Comparison of ENCODE assay signal across 18 mouse cellular contexts in the genomic region with DNA sequence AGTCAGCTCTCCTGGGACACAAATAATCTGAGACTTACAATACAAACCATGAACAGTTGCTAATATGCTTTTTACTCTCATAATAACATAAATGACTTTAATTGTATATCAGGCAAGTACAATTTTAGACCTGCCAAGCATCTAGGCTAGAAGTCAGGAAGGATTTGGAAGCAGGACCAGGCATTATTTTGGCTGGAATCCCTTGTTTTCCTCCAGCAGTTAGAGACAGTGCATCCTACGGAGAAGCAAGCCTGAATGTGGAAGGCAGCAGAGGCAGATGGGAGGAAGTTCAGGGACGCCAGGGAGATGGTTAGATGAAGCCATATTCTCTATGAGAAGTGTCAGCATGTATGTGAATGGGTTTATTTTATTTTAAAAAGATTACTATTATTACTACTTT.
DNase-seq lines count a peak whose midpoint lies in the region; ATAC-seq and TF ChIP-seq lines count a peak whose summit lies in the region.
"Had no signal": no experiment of that assay in that cellular context is flagged by ENCODE, and none has a peak within 500 bp of the region (broad histone marks: within the 10 kb centered on the region; RNA-seq: fewer than 3 reads in every experiment).

No protein-coding gene starts in this region.

- H3K36me3 ChIP-seq in forebrain, embryonic 15.5 days, result 0 out of 2 replicates have a peak, but pooled peaks cover 7% of the 10 kb centered on the region
- H3K36me3 ChIP-seq in forebrain, embryonic 10.5 days (replicated peaks), result peaks cover 61% of the 10 kb centered on the region
- peaks cover 25% of the 10 kb centered on the region for H3K36me3 ChIP-seq in heart, postnatal 0 days (replicated peaks; ENCODE audit: control insufficient read depth, insufficient read depth, low read length)
- peaks cover 32% of the 10 kb centered on the region for H3K36me3 ChIP-seq in midbrain, embryonic 13.5 days
- H3K36me3 ChIP-seq in midbrain, embryonic 15.5 days (replicated peaks), result no peaks in the 10 kb centered on the region
- peaks cover 12% of the 10 kb centered on the region for H3K36me3 ChIP-seq in myocyte (ENCODE audit: control insufficient read depth, insufficient read depth)

- no peak overlapping the region for H3ac ChIP-seq in myocyte (ENCODE audit: control insufficient read depth, insufficient read length)

- H3K27me3 ChIP-seq in forebrain, embryonic 15.5 days, result no peaks in the 10 kb centered on the region
- H3K27me3 ChIP-seq in forebrain, embryonic 10.5 days (ENCODE audit: poor library complexity, severe bottlenecking), result no peaks in the 10 kb centered on the region
- no peaks in the 10 kb centered on the region for H3K27me3 ChIP-seq in heart, postnatal 0 days (ENCODE audit: control insufficient read depth, insufficient read depth, low read length)
- no peaks in the 10 kb centered on the region for H3K27me3 ChIP-seq in midbrain, embryonic 13.5 days
- no peaks in the 10 kb centered on the region for H3K27me3 ChIP-seq in midbrain, embryonic 15.5 days (replicated peaks)
- no peaks in the 10 kb centered on the region for H3K27me3 ChIP-seq in myocyte (ENCODE audit: control insufficient read depth, insufficient read depth, insufficient read length)
- H3K27me3 ChIP-seq: forebrain, embryonic 12.5 days; hindbrain, embryonic 13.5 days had no signal

- no peak for DNase-seq in forebrain, embryonic 10.5 days (ENCODE audit: extremely low spot score, low spot score)
- DNase-seq in heart, postnatal 0 days (ENCODE audit: low spot score), result no peak
- DNase-seq in heart, postnatal 14 days, result no peak
- no peak for DNase-seq in spleen, postnatal 14 days (ENCODE audit: low spot score in 2 of 2)
- DNase-seq: adrenal gland, postnatal 10 days; cerebellum, adult 11-12 months; cerebellum, adult 9-10 months; forebrain, postnatal 0 days; heart, adult 2 months; kidney, adult 9 months had no signal

- no peak overlapping the region for H3K4me2 ChIP-seq in forebrain, embryonic 15.5 days (replicated peaks)
- no peak overlapping the region for H3K4me2 ChIP-seq in heart, postnatal 0 days (ENCODE audit: low read depth, low read length)
- no peak overlapping the region for H3K4me2 ChIP-seq in midbrain, embryonic 13.5 days (replicated peaks)
- H3K4me2 ChIP-seq in midbrain, embryonic 15.5 days, result no peak overlapping the region
- peak overlapping the region; percentile 76 for H3K4me2 ChIP-seq in myocyte (ENCODE audit: low read depth)
- H3K4me2 ChIP-seq: forebrain, embryonic 12.5 days; hindbrain, embryonic 13.5 days had no signal

- H3K9ac ChIP-seq in forebrain, embryonic 15.5 days (replicated peaks), result no peak overlapping the region
- H3K9ac ChIP-seq in heart, postnatal 0 days (replicated peaks; ENCODE audit: low read depth, low read length), result no peak overlapping the region
- no peak overlapping the region for H3K9ac ChIP-seq in midbrain, embryonic 13.5 days (replicated peaks)
- no peak overlapping the region for H3K9ac ChIP-seq in midbrain, embryonic 15.5 days
- H3K9ac ChIP-seq: forebrain, embryonic 12.5 days; forebrain, postnatal 0 days; hindbrain, embryonic 13.5 days had no signal

- H3K79me2 ChIP-seq in myocyte (ENCODE audit: control insufficient read depth, insufficient read depth), result no peaks in the 10 kb centered on the region

- intact Hi-C loops in heart, postnatal 14 days (cut with DNase I), result no loop called here

- no peak for TF ChIP-seq EP300 in heart, postnatal 0 days (IDR thresholded peaks at IDR 0.05; ENCODE audit: low read depth)

- no peak overlapping the region for H3K4me3 ChIP-seq in forebrain, embryonic 15.5 days
- no peak overlapping the region for H3K4me3 ChIP-seq in forebrain, embryonic 10.5 days
- H3K4me3 ChIP-seq in heart, postnatal 0 days (ENCODE audit: low read depth, low read length), result no peak overlapping the region
- H3K4me3 ChIP-seq in midbrain, embryonic 13.5 days (replicated peaks), result no peak overlapping the region
- no peak overlapping the region for H3K4me3 ChIP-seq in midbrain, embryonic 15.5 days
- H3K4me3 ChIP-seq in myocyte, result no peak overlapping the region
- H3K4me3 ChIP-seq: forebrain, embryonic 12.5 days; heart, adult 2 months; hindbrain, embryonic 13.5 days had no signal

- 69% methylated on average over 2 of the region's 2 CpGs for WGBS in forebrain, embryonic 15.5 days
- 92% methylated on average over 2 of the region's 2 CpGs for WGBS in forebrain, embryonic 10.5 days
- 47% methylated on average over 2 of the region's 2 CpGs for WGBS in heart, postnatal 0 days
- WGBS in midbrain, embryonic 13.5 days, result 81% methylated on average over 2 of the region's 2 CpGs
- WGBS in midbrain, embryonic 15.5 days, result 65% methylated on average over 2 of the region's 2 CpGs

- H3K27ac ChIP-seq in forebrain, embryonic 15.5 days (replicated peaks), result peak overlapping the region; percentile 9; the same call in 1 of the 2 replicates
- H3K27ac ChIP-seq in forebrain, embryonic 10.5 days, result no peak overlapping the region; the same call in 1 of the 2 replicates
- 0 out of 2 replicates have a peak overlapping the region, but pooled peaks have one; percentile 25 for H3K27ac ChIP-seq in heart, postnatal 0 days (ENCODE audit: low read depth)
- H3K27ac ChIP-seq in midbrain, embryonic 13.5 days, result peak overlapping the region; percentile 10; the same call in 1 of the 2 replicates
- H3K27ac ChIP-seq in midbrain, embryonic 15.5 days, result no peak overlapping the region
- H3K27ac ChIP-seq: forebrain, embryonic 12.5 days; heart, adult 2 months; hindbrain, embryonic 13.5 days; hindbrain, postnatal 0 days had no signal

- H3K4me1 ChIP-seq in forebrain, embryonic 15.5 days, result peaks cover 5% of the 10 kb centered on the region; the same call in 1 of the 2 replicates
- H3K4me1 ChIP-seq in forebrain, embryonic 10.5 days, result peaks cover 14% of the 10 kb centered on the region
- H3K4me1 ChIP-seq in heart, postnatal 0 days (ENCODE audit: control insufficient read depth, insufficient read depth), result peaks cover 10% of the 10 kb centered on the region
- H3K4me1 ChIP-seq in midbrain, embryonic 13.5 days (replicated peaks), result peaks cover 13% of the 10 kb centered on the region
- peaks cover 6% of the 10 kb centered on the region; the same call in 1 of the 2 replicates for H3K4me1 ChIP-seq in midbrain, embryonic 15.5 days

- TF ChIP-seq POLR2A in myocyte (IDR thresholded peaks at IDR 0.05; ENCODE audit: insufficient read length, low read depth), result no peak

- no peak for ATAC-seq in forebrain, embryonic 15.5 days (replicated peaks)
- no peak for ATAC-seq in heart, postnatal 0 days (ENCODE audit: insufficient read depth, low read depth)
- no peak for ATAC-seq in midbrain, embryonic 13.5 days
- ATAC-seq in midbrain, embryonic 15.5 days (replicated peaks), result no peak
- ATAC-seq: forebrain, postnatal 0 days; hindbrain, postnatal 0 days had no signal

- TF ChIP-seq CTCF in heart, postnatal 0 days (IDR thresholded peaks at IDR 0.05; ENCODE audit: low read depth), result no peak

- H3K9me3 ChIP-seq in forebrain, embryonic 15.5 days, result no peaks in the 10 kb centered on the region
- H3K9me3 ChIP-seq in forebrain, embryonic 10.5 days, result no peaks in the 10 kb centered on the region
- H3K9me3 ChIP-seq in heart, postnatal 0 days (replicated peaks; ENCODE audit: control insufficient read depth, low read length), result no peaks in the 10 kb centered on the region
- no peaks in the 10 kb centered on the region for H3K9me3 ChIP-seq in midbrain, embryonic 13.5 days
- H3K9me3 ChIP-seq in midbrain, embryonic 15.5 days, result no peaks in the 10 kb centered on the region
- H3K9me3 ChIP-seq: forebrain, embryonic 12.5 days; G1E; hindbrain, embryonic 13.5 days had no signal

TF ChIP-seq in myocyte, 11 proteins besides CTCF, POLR2A, EP300 and RAD21:
- no peak for TF ChIP-seq SRF (IDR thresholded peaks at IDR 0.05; ENCODE audit: control insufficient read depth, insufficient read length, low read depth)
- TF ChIP-seq MYOG (IDR thresholded peaks at IDR 0.05; ENCODE audit: control insufficient read depth in 1 of 3, insufficient read depth in 1 of 3, insufficient read length in 2 of 3, low read depth in 2 of 3), result no peak
- TF ChIP-seq CEBPB (IDR thresholded peaks at IDR 0.05; ENCODE audit: insufficient read depth, poor library complexity, severe bottlenecking), result no peak
- TF ChIP-seq MYOD1 (IDR thresholded peaks at IDR 0.05; ENCODE audit: control insufficient read depth in 1 of 3, insufficient read length in 2 of 3, low read depth in 2 of 3), result no peak
- no peak for TF ChIP-seq E2F4 (IDR thresholded peaks at IDR 0.05; ENCODE audit: insufficient read depth)
- no peak for TF ChIP-seq TCF3 (IDR thresholded peaks at IDR 0.05; ENCODE audit: insufficient read length, low read depth)
- TF ChIP-seq USF1 (IDR thresholded peaks at IDR 0.05; ENCODE audit: low read depth), result no peak
- no peak for TF ChIP-seq MAX (IDR thresholded peaks at IDR 0.05; ENCODE audit: low read depth)
- TF ChIP-seq REST (IDR thresholded peaks at IDR 0.05; ENCODE audit: insufficient read depth, insufficient read length), result no peak
- no peak for TF ChIP-seq TCF12 (IDR thresholded peaks at IDR 0.05; ENCODE audit: insufficient read depth, poor library complexity, severe bottlenecking)

Comparison
In these comparisons a context has a peak if more than half of its experiments do, and no peak if none do; other contexts are left out.
1. H3K27ac ChIP-seq: peak in forebrain, embryonic 15.5 days (single experiment), heart, postnatal 0 days (single experiment) and midbrain, embryonic 13.5 days (single experiment); none in forebrain, embryonic 10.5 days (single experiment) and midbrain, embryonic 15.5 days (single experiment).